Mouse (Mus musculus): Measurements from ENCODE around the gene Mmp23. TPM values are rescaled to one million over a fixed set of nuclear protein-coding genes. Genes with fewer than 3 reads are reported as not detected.
"Not testable (repeated sequence)": the region's sequence is repeated elsewhere in the genome, so short reads cannot be mapped to it uniquely, and the experiment has no call there.

The Mmp23 gene
- polyA plus RNA-seq, 1 experiment from 2014 or later = 46.2 TPM

DNA sequence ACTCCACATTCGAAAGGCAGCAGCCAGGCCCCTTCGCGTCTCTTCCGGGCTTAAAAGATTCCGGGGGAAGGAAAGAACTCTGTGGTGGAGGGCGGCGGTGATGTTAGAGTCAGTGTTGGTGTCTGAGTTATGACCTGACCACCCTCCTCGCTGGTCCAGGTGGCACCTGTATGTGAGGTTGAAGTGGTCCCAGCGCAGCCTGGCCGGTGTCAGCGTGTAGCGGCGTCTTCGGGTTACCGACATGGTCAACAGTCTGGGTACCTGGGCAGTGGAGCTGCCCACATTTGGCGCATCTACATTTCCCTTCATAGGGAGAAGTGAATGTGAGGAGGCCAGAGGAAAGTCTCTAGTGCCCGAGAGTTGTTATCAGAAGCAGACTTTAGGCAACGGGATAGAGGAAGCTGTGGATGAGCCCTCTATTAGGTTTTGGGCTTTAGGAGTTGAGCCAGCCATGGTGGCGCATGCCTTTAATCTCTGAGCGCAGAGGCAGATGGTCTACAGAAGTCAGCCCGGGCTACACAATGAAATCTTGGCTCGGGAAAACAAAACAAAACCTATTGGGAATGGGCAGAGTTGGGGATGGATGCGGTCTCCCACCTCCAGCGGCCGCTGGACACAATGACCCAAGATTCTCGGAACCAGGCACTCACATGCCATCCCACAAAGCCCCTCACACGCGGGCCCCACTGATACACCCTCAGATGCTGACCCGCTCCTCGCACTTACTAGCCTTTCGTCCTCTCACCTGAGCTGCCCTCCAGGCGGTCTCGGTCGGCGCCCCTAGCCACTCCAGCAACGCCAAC lies 700 bp downstream of the Mmp23 start:
- WGBS = 24% methylated on average over 35 of the region's 36 CpGs
- no peak for DNase-seq (ENCODE audit: low spot score)
- TF ChIP-seq EP300 (IDR thresholded peaks at IDR 0.05) (no peak), CTCF (IDR thresholded peaks at IDR 0.05) (no peak)
- Histone ChIP-seq H3K9me3 (ENCODE audit: low read length) (no peaks in the 10 kb centered on the region), H3K9ac (replicated peaks; ENCODE audit: low read depth) (peak overlapping the region; percentile 9; the same call in 1 of the 2 replicates), H3K36me3 (ENCODE audit: insufficient read depth, low read length) (peaks cover 23% of the 10 kb centered on the region; the same call in 1 of the 2 replicates), H3K4me1 (ENCODE audit: insufficient read depth, low read depth, low read length) (peaks cover 23% of the 10 kb centered on the region), H3K27me3 (replicated peaks; ENCODE audit: insufficient read depth, low read length) (0 out of 2 replicates have a peak, but pooled peaks cover 4% of the 10 kb centered on the region), H3K27ac (ENCODE audit: low read length) (0 out of 2 replicates have a peak overlapping the region, but pooled peaks have one; percentile 29), H3K4me2 (replicated peaks; ENCODE audit: low read depth, low read length) (peak overlapping the region; percentile 63), H3K4me3 (ENCODE audit: low read depth, low read length) (peak overlapping the region; percentile 33)
- ATAC-seq = no peak

DNA sequence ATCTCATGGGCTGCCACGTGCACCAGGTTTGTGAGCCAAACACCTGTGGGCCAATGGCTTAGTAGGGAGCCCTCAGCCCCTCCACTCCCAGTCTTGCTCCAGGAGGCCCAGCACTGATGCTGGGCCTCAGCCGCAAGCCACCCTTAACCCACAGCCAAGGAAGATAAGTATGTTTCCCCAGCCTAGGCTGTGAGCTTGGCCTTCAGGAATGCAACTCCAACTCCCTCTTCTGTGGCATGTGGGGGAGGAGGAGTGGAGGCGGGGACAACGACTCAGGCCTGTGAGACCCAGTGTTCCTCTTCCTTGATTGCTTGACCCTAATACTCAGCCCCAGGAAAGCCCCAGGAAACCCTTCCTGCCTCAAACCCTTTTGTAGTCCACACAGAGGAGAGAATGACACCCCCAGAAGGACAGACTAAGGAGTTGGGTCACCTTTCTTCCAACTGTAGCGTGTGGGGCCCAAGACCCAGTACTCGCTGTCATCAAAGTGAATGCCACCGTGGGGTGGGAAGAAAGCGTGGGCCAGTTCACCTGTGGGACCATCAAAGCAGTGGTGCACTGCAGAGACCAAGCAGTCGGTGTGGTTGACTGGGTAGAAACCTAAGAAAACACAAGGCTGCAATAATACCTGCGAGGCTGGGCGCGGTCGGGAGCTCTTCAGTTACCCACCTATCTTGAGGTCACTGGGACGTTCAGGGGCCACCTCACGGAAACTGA lies 1.5 kb downstream of the Mmp23 start:
- H3K27ac ChIP-seq (ENCODE audit: low read length) = peak overlapping the region; percentile 69; the same call in 1 of the 2 replicates
- peak; percentile 90 for DNase-seq (ENCODE audit: low spot score)
- 47% methylated on average over 14 of the region's 15 CpGs for WGBS
- no peak overlapping the region for H3K4me3 ChIP-seq (ENCODE audit: low read depth, low read length)
- H3K36me3 ChIP-seq (ENCODE audit: insufficient read depth, low read length) = peaks cover 27% of the 10 kb centered on the region; the same call in 1 of the 2 replicates
- 0 out of 2 replicates have a peak, but pooled peaks cover 4% of the 10 kb centered on the region for H3K27me3 ChIP-seq (replicated peaks; ENCODE audit: insufficient read depth, low read length)
- ATAC-seq = peak; percentile 82
- peaks cover 23% of the 10 kb centered on the region for H3K4me1 ChIP-seq (ENCODE audit: insufficient read depth, low read depth, low read length)
- no peak; the same call in 1 of the 2 replicates for TF ChIP-seq CTCF (IDR thresholded peaks at IDR 0.05)
- peak; percentile 21; the same call in 1 of the 2 replicates for TF ChIP-seq EP300 (IDR thresholded peaks at IDR 0.05)
- H3K4me2 ChIP-seq (replicated peaks; ENCODE audit: low read depth, low read length) = no peak overlapping the region
- no peaks in the 10 kb centered on the region for H3K9me3 ChIP-seq (ENCODE audit: low read length)
- H3K9ac ChIP-seq (replicated peaks; ENCODE audit: low read depth) = no peak overlapping the region

DNA sequence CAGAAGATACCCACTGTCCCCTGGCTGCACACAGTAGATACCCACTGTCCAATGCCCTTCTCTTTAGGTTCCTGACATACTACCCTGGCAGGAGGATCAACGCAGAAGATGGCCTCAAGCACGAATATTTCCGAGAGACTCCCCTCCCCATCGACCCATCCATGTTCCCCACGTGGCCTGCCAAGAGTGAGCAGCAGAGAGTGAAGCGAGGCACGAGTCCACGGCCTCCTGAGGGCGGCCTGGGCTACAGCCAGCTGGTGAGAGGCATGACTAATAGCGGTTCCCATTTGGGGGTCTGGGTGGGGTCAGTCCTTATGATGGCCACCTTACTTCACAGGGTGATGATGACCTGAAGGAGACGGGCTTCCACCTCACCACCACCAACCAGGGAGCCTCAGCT lies 3.8 kb downstream of the Mmp23 start:
- H3K27me3 ChIP-seq (replicated peaks; ENCODE audit: insufficient read depth, low read length) = 0 out of 2 replicates have a peak, but pooled peaks cover 4% of the 10 kb centered on the region
- no peaks in the 10 kb centered on the region for H3K9me3 ChIP-seq (ENCODE audit: low read length)
- no peak for DNase-seq (ENCODE audit: low spot score)
- no peak overlapping the region for H3K9ac ChIP-seq (replicated peaks; ENCODE audit: low read depth)
- TF ChIP-seq CTCF (IDR thresholded peaks at IDR 0.05) = no peak
- no peak for TF ChIP-seq EP300 (IDR thresholded peaks at IDR 0.05)
- peaks cover 19% of the 10 kb centered on the region for H3K4me1 ChIP-seq (ENCODE audit: insufficient read depth, low read depth, low read length)
- ATAC-seq = no peak
- 92% methylated on average over 11 of the region's 11 CpGs for WGBS
- no peak overlapping the region for H3K4me3 ChIP-seq (ENCODE audit: low read depth, low read length)
- H3K36me3 ChIP-seq (ENCODE audit: insufficient read depth, low read length) = peaks cover 27% of the 10 kb centered on the region; the same call in 1 of the 2 replicates
- H3K27ac ChIP-seq (ENCODE audit: low read length) = no peak overlapping the region
- no peak overlapping the region for H3K4me2 ChIP-seq (replicated peaks; ENCODE audit: low read depth, low read length)

DNA sequence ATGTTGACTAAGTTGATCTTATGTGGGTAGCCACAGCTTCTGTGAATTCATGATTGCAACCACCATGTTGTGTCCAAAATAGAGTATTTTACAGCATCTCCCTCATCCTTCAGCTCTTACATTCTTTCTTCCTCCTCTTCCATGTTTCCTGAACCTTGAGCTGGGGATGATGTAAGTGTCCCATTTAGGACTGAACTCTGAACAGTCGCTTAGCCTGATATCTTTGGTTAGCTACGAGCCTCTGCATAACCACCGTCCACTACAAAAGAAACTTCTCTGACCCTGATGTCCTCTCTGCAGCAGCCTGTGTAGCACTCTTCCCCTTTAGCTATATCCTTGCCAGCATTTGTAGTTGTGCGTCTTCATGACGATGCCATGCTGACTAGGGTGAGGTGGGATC lies 7.5 kb downstream of the Mmp23 start:
- DNase-seq (ENCODE audit: low spot score) (no peak), ATAC-seq (no peak)
- Histone ChIP-seq H3K36me3 (ENCODE audit: insufficient read depth, low read length) (peaks cover 57% of the 10 kb centered on the region; the same call in 1 of the 2 replicates), H3K27me3 (replicated peaks; ENCODE audit: insufficient read depth, low read length) (no peaks in the 10 kb centered on the region), H3K9ac (replicated peaks; ENCODE audit: low read depth) (no peak overlapping the region), H3K4me1 (ENCODE audit: insufficient read depth, low read depth, low read length) (no peaks in the 10 kb centered on the region), H3K9me3 (ENCODE audit: low read length) (no peaks in the 10 kb centered on the region), H3K4me2 (replicated peaks; ENCODE audit: low read depth, low read length) (no peak overlapping the region), H3K27ac (ENCODE audit: low read length) (no peak overlapping the region), H3K4me3 (ENCODE audit: low read depth, low read length) (no peak overlapping the region)
- WGBS = 92% methylated on average over 5 of the region's 5 CpGs
- no peak for TF ChIP-seq CTCF (IDR thresholded peaks at IDR 0.05)
- no peak for TF ChIP-seq EP300 (IDR thresholded peaks at IDR 0.05)

DNA sequence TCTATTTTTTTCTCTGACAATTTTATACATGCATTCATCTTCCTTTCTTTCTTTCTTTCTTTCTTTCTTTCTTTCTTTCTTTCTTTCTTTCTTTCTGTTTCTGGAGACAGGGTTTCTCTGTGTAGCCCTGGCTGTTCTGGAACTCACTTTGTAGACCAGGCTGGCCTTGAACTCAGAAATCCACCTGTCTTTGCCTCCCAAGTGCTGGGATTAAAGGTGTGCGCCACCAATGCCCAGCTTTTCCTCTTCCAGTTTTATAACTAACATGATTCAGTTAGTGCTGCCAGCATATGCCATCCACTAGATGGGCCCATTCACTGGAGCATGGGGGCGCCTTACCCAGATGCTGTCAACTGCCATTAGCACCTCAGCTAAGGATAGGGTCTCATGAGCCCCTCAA lies 7.9 kb downstream of the Mmp23 start, which contains the start of gene Gm10563:
Gene Gm10563, minus strand, starts transcription at position 101 of the 400 bp plus-strand sequence.
- not testable (repeated sequence) for H3K27ac ChIP-seq (ENCODE audit: low read length); ATAC-seq; H3K9me3 ChIP-seq (ENCODE audit: low read length); H3K27me3 ChIP-seq (replicated peaks; ENCODE audit: insufficient read depth, low read length); H3K4me2 ChIP-seq (replicated peaks; ENCODE audit: low read depth, low read length); H3K9ac ChIP-seq (replicated peaks; ENCODE audit: low read depth); H3K4me3 ChIP-seq (ENCODE audit: low read depth, low read length); H3K4me1 ChIP-seq (ENCODE audit: insufficient read depth, low read depth, low read length); DNase-seq (ENCODE audit: low spot score)
- peaks cover 61% of the 10 kb centered on the region; the same call in 1 of the 2 replicates for H3K36me3 ChIP-seq (ENCODE audit: insufficient read depth, low read length)
- WGBS = 98% methylated on average over 2 of the region's 2 CpGs

DNA sequence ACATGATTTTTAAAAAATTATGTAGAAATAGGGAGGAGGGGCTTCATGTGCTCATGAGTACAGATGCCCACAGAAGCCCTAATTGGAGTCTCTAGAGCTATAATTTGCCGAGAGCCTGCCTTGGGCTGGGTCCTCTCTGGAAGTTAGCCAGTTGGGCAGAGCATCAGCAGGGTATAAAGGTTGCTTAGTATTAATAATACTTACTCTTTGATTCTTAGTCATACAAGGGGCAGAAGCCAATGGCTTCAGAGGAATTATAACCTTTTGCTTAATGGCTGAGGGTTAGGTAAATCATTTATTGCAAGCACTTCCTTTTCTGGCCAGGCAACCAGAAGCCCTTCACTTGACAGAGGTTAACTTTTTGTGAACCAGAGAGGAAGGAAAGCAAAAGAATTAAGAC lies 9.7 kb downstream of the Mmp23 start:
- Histone ChIP-seq H3K36me3 (ENCODE audit: insufficient read depth, low read length) (peaks cover 59% of the 10 kb centered on the region; the same call in 1 of the 2 replicates), H3K9ac (replicated peaks; ENCODE audit: low read depth) (no peak overlapping the region), H3K4me2 (replicated peaks; ENCODE audit: low read depth, low read length) (no peak overlapping the region), H3K27me3 (replicated peaks; ENCODE audit: insufficient read depth, low read length) (no peaks in the 10 kb centered on the region), H3K27ac (ENCODE audit: low read length) (no peak overlapping the region), H3K4me1 (ENCODE audit: insufficient read depth, low read depth, low read length) (no peaks in the 10 kb centered on the region), H3K9me3 (ENCODE audit: low read length) (no peaks in the 10 kb centered on the region), H3K4me3 (ENCODE audit: low read depth, low read length) (no peak overlapping the region)
- no peak for ATAC-seq
- 91% methylated on average over 1 of the region's 1 CpGs for WGBS
- no peak for DNase-seq (ENCODE audit: low spot score)
- TF ChIP-seq CTCF (IDR thresholded peaks at IDR 0.05) = no peak
- no peak for TF ChIP-seq EP300 (IDR thresholded peaks at IDR 0.05)

Data from lung, postnatal 0 days (tissue).